Mouse (Mus musculus): ENCODE results near the gene Gm20388. TPM values are rescaled to one million over a fixed set of nuclear protein-coding genes. Genes with fewer than 3 reads are reported as not detected.

Gene Gm20388
- polyA plus RNA-seq, 1 experiment from 2014 or later, result not detected

GRCm38 (mm10) chr8:122084726-122085410 is 2174.2 kb downstream of the Gm20388 start:
- H3K4me2 ChIP-seq (replicated peaks), result no peak overlapping the region
- H3K9me3 ChIP-seq (ENCODE audit: control insufficient read depth, low read length), result no peaks in the 10 kb centered on the region
- DNase-seq (ENCODE audit: low spot score) (no peak), ATAC-seq (ENCODE audit: low FRiP score) (no peak)
- H3K27ac ChIP-seq, result no peak overlapping the region
- H3K4me1 ChIP-seq (replicated peaks; ENCODE audit: control insufficient read depth, insufficient read depth, low read length), result no peaks in the 10 kb centered on the region
- no peaks in the 10 kb centered on the region for H3K36me3 ChIP-seq (replicated peaks; ENCODE audit: control insufficient read depth, insufficient read depth)
- no peak overlapping the region for H3K9ac ChIP-seq
- 71% methylated on average over 15 of the region's 15 CpGs for WGBS
- H3K27me3 ChIP-seq (ENCODE audit: control insufficient read depth, insufficient read depth, low read length), result no peaks in the 10 kb centered on the region
- H3K4me3 ChIP-seq (replicated peaks; ENCODE audit: low read length), result no peak overlapping the region

GRCm38 (mm10) chr8:122086064-122086463 is 2175.4 kb downstream of the Gm20388 start:
- DNase-seq (ENCODE audit: low spot score), result no peak
- 85% methylated on average over 12 of the region's 12 CpGs for WGBS
- H3K9ac ChIP-seq, result no peak overlapping the region
- H3K27ac ChIP-seq, result no peak overlapping the region
- H3K36me3 ChIP-seq (replicated peaks; ENCODE audit: control insufficient read depth, insufficient read depth), result no peaks in the 10 kb centered on the region
- H3K4me3 ChIP-seq (replicated peaks; ENCODE audit: low read length), result no peak overlapping the region
- H3K4me1 ChIP-seq (replicated peaks; ENCODE audit: control insufficient read depth, insufficient read depth, low read length), result no peaks in the 10 kb centered on the region
- no peak for ATAC-seq (ENCODE audit: low FRiP score)
- H3K27me3 ChIP-seq (ENCODE audit: control insufficient read depth, insufficient read depth, low read length), result no peaks in the 10 kb centered on the region
- no peak overlapping the region for H3K4me2 ChIP-seq (replicated peaks)
- H3K9me3 ChIP-seq (ENCODE audit: control insufficient read depth, low read length), result no peaks in the 10 kb centered on the region

DNA sequence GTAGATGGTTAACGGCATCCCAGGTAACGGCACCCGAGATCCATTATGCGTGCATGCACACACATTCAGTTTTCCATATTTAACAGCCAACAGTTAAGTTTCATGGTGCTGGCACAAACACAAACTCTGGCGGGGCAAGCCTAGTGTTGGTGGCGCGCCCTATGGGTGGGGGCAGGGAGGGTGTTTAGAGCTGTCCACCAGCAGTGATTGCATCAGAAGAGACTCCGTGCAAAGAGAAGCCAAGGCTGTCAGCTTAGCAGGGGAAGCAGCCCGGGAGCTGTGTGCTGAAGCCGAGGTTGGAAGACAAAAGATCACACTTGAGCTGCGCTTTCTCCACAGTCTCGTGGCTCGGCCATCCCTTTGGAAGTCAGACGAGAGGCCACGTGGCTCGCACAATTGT is 2178.0 kb downstream of the Gm20388 start:
- H3K36me3 ChIP-seq (replicated peaks; ENCODE audit: control insufficient read depth, insufficient read depth), result no peaks in the 10 kb centered on the region
- H3K9ac ChIP-seq, result no peak overlapping the region
- H3K4me3 ChIP-seq (replicated peaks; ENCODE audit: low read length), result no peak overlapping the region
- H3K4me2 ChIP-seq (replicated peaks), result no peak overlapping the region
- no peak overlapping the region for H3K27ac ChIP-seq
- no peak for DNase-seq (ENCODE audit: low spot score)
- H3K9me3 ChIP-seq (ENCODE audit: control insufficient read depth, low read length), result no peaks in the 10 kb centered on the region
- no peaks in the 10 kb centered on the region for H3K27me3 ChIP-seq (ENCODE audit: control insufficient read depth, insufficient read depth, low read length)
- ATAC-seq (ENCODE audit: low FRiP score), result no peak
- H3K4me1 ChIP-seq (replicated peaks; ENCODE audit: control insufficient read depth, insufficient read depth, low read length), result 0 out of 2 replicates have a peak, but pooled peaks cover 9% of the 10 kb centered on the region
- WGBS, result 83% methylated on average over 16 of the region's 16 CpGs

- no peak for ATAC-seq (ENCODE audit: low FRiP score)
- H3K36me3 ChIP-seq (replicated peaks; ENCODE audit: control insufficient read depth, insufficient read depth), result no peaks in the 10 kb centered on the region
- H3K4me3 ChIP-seq (replicated peaks; ENCODE audit: low read length), result no peak overlapping the region
- 92% methylated on average over 7 of the region's 7 CpGs for WGBS
- H3K9ac ChIP-seq, result no peak overlapping the region
- H3K27ac ChIP-seq, result no peak overlapping the region
- DNase-seq (ENCODE audit: low spot score), result no peak
- no peak overlapping the region for H3K4me2 ChIP-seq (replicated peaks)
- H3K9me3 ChIP-seq (ENCODE audit: control insufficient read depth, low read length), result no peaks in the 10 kb centered on the region
- no peaks in the 10 kb centered on the region for H3K27me3 ChIP-seq (ENCODE audit: control insufficient read depth, insufficient read depth, low read length)
- H3K4me1 ChIP-seq (replicated peaks; ENCODE audit: control insufficient read depth, insufficient read depth, low read length), result 0 out of 2 replicates have a peak, but pooled peaks cover 9% of the 10 kb centered on the region
These were observed 2178.6 kb downstream of the Gm20388 start for GRCm38 (mm10) chr8:122089186-122089700.

DNA sequence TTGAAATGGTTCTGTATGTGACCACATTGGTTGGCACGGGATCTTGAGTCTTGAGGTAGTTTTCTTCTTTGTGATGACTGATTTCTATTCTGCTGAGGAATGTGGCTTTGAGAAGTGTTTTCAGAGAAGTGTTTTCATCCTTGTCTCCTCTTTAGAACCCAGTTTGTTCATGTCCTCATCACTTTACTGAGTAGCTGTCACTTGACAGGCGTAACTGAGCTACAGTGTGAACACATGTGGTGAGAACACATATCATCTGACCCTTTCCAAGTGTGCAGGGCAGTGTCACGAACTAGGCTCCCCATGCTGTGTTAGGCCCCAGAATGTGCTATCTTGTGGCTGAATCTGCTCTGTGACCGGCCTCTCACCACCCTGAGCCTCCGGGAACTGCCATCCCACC is 2181.8 kb downstream of the Gm20388 start:
- Histone ChIP-seq H3K4me2 (replicated peaks) (no peak overlapping the region), H3K9me3 (ENCODE audit: control insufficient read depth, low read length) (no peaks in the 10 kb centered on the region), H3K4me3 (replicated peaks; ENCODE audit: low read length) (no peak overlapping the region), H3K36me3 (replicated peaks; ENCODE audit: control insufficient read depth, insufficient read depth) (no peaks in the 10 kb centered on the region), H3K27ac (no peak overlapping the region), H3K4me1 (replicated peaks; ENCODE audit: control insufficient read depth, insufficient read depth, low read length) (0 out of 2 replicates have a peak, but pooled peaks cover 9% of the 10 kb centered on the region), H3K27me3 (ENCODE audit: control insufficient read depth, insufficient read depth, low read length) (no peaks in the 10 kb centered on the region), H3K9ac (no peak overlapping the region)
- 79% methylated on average over 5 of the region's 5 CpGs for WGBS
- ATAC-seq (ENCODE audit: low FRiP score) (no peak), DNase-seq (ENCODE audit: low spot score) (no peak)

DNA sequence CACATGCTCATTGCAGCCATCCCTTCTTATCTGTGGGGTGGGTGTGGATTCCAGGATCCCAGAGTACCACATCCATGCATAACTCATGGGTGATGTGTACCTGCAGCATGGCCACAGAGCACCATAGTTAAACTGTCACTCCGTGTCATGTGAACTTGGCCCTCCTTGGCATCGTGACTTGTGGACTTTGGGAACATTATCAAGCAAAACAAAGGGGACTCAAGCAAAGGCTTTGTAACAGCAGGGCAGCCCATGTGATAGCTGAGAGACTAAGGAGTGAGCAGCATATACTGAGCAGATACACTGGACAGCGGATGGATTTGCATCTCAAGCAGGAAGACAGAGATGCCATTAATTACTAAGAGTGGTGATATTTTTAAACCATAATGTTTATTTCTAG is 2188.1 kb downstream of the Gm20388 start:
- no peaks in the 10 kb centered on the region for H3K27me3 ChIP-seq (ENCODE audit: control insufficient read depth, insufficient read depth, low read length)
- no peaks in the 10 kb centered on the region for H3K9me3 ChIP-seq (ENCODE audit: control insufficient read depth, low read length)
- no peak overlapping the region for H3K4me2 ChIP-seq (replicated peaks)
- no peak for DNase-seq (ENCODE audit: low spot score)
- H3K27ac ChIP-seq, result no peak overlapping the region
- H3K4me3 ChIP-seq (replicated peaks; ENCODE audit: low read length), result no peak overlapping the region
- H3K9ac ChIP-seq, result no peak overlapping the region
- 72% methylated on average over 3 of the region's 3 CpGs for WGBS
- H3K4me1 ChIP-seq (replicated peaks; ENCODE audit: control insufficient read depth, insufficient read depth, low read length), result peaks cover 6% of the 10 kb centered on the region
- H3K36me3 ChIP-seq (replicated peaks; ENCODE audit: control insufficient read depth, insufficient read depth), result no peaks in the 10 kb centered on the region
- no peak for ATAC-seq (ENCODE audit: low FRiP score)

DNA sequence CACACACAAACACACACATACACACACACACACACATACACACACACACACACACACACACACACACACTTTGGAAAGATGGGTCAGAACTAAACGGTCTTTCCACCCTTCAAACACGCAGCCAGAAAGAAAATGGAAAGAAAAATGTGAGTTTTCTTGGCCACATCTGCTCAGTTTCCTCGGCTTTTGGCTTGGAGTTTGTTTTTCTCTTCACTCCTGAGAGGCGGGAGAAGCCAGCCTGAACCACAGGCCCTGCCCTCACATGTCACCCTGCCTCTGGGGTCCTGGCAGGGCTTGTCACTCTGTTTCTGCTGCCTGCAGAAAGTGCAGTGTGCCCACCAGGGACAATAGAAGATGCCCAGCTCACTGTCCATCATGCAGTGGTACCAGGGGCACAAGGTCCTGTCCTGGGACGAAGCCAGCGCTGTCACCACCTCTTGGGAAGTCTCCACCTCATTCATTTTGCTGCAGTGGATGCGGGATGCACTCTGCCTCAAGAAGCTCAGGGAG is 2189.1 kb downstream of the Gm20388 start:
- no peak overlapping the region for H3K4me3 ChIP-seq (replicated peaks; ENCODE audit: low read length)
- no peak overlapping the region for H3K4me2 ChIP-seq (replicated peaks)
- DNase-seq (ENCODE audit: low spot score) (no peak), ATAC-seq (ENCODE audit: low FRiP score) (no peak)
- no peak overlapping the region for H3K9ac ChIP-seq
- H3K4me1 ChIP-seq (replicated peaks; ENCODE audit: control insufficient read depth, insufficient read depth, low read length), result peaks cover 6% of the 10 kb centered on the region
- no peaks in the 10 kb centered on the region for H3K27me3 ChIP-seq (ENCODE audit: control insufficient read depth, insufficient read depth, low read length)
- H3K9me3 ChIP-seq (ENCODE audit: control insufficient read depth, low read length), result no peaks in the 10 kb centered on the region
- no peak overlapping the region for H3K27ac ChIP-seq
- WGBS, result 74% methylated on average over 7 of the region's 7 CpGs
- H3K36me3 ChIP-seq (replicated peaks; ENCODE audit: control insufficient read depth, insufficient read depth), result no peaks in the 10 kb centered on the region

GRCm38 (mm10) chr8:122101816-122102215 is 2191.2 kb downstream of the Gm20388 start:
- 49% methylated on average over 5 of the region's 5 CpGs for WGBS
- no peaks in the 10 kb centered on the region for H3K36me3 ChIP-seq (replicated peaks; ENCODE audit: control insufficient read depth, insufficient read depth)
- H3K4me3 ChIP-seq (replicated peaks; ENCODE audit: low read length), result no peak overlapping the region
- no peak overlapping the region for H3K27ac ChIP-seq
- peaks cover 14% of the 10 kb centered on the region for H3K4me1 ChIP-seq (replicated peaks; ENCODE audit: control insufficient read depth, insufficient read depth, low read length)
- no peak for ATAC-seq (ENCODE audit: low FRiP score)
- H3K9me3 ChIP-seq (ENCODE audit: control insufficient read depth, low read length), result no peaks in the 10 kb centered on the region
- no peak overlapping the region for H3K4me2 ChIP-seq (replicated peaks)
- H3K9ac ChIP-seq, result 0 out of 2 replicates have a peak overlapping the region, but pooled peaks have one; percentile 11
- DNase-seq (ENCODE audit: low spot score), result no peak
- no peaks in the 10 kb centered on the region for H3K27me3 ChIP-seq (ENCODE audit: control insufficient read depth, insufficient read depth, low read length)

GRCm38 (mm10) chr8:122102286-122102685 is 2191.6 kb downstream of the Gm20388 start:
- 0 out of 2 replicates have a peak overlapping the region, but pooled peaks have one; percentile 11 for H3K9ac ChIP-seq
- 31% methylated on average over 8 of the region's 8 CpGs for WGBS
- no peak for DNase-seq (ENCODE audit: low spot score)

More at GRCm38 (mm10) chr8:122102286-122102685, 2191.6 kb downstream of the Gm20388 start:
- H3K27me3 ChIP-seq (ENCODE audit: control insufficient read depth, insufficient read depth, low read length), result no peaks in the 10 kb centered on the region
- peaks cover 14% of the 10 kb centered on the region for H3K4me1 ChIP-seq (replicated peaks; ENCODE audit: control insufficient read depth, insufficient read depth, low read length)
- no peak for ATAC-seq (ENCODE audit: low FRiP score)
- no peaks in the 10 kb centered on the region for H3K9me3 ChIP-seq (ENCODE audit: control insufficient read depth, low read length)
- H3K4me3 ChIP-seq (replicated peaks; ENCODE audit: low read length), result no peak overlapping the region
- H3K4me2 ChIP-seq (replicated peaks), result no peak overlapping the region
- no peaks in the 10 kb centered on the region for H3K36me3 ChIP-seq (replicated peaks; ENCODE audit: control insufficient read depth, insufficient read depth)
- H3K27ac ChIP-seq, result no peak overlapping the region
